Mouse (Mus musculus) heart, embryonic 11.5 days (tissue): ENCODE results near the gene Rcc2. TPM values are rescaled to one million over a fixed set of nuclear protein-coding genes. Genes with fewer than 3 reads are reported as not detected.
A peak's percentile ranks its signal among the peaks of the same experiment; 100 is the strongest.

Source experiments
- ATAC-seq: fragments of 200-750 bp; cut with Nextera tagmentation; replicated peaks from 2 replicates; pipeline ENCODE4 v1.8.0; 2017; ENCODE audit warnings: moderate library complexity; ENCODE audit not compliant: insufficient number of reproducible peaks, low FRiP score, low TSS enrichment
- H3K27ac ChIP-seq: fragments of 300-500 bp; sonication (generic); 2 replicates; pipeline ENCODE4 v1.5.1; 2014; ENCODE audit warnings: mild to moderate bottlenecking, low read depth, low read length
- H3K27me3 ChIP-seq: fragments of 300-500 bp; sonication (generic); 2 replicates; pipeline ENCODE4 v1.6.1; 2014; ENCODE audit warnings: mild to moderate bottlenecking, low read length, mixed read lengths; ENCODE audit not compliant: control insufficient read depth, insufficient read depth
- H3K36me3 ChIP-seq: fragments of 300-500 bp; sonication (generic); 2 replicates; pipeline ENCODE4 v1.6.1; 2014; ENCODE audit warnings: mild to moderate bottlenecking, low read length, moderate library complexity, mixed read lengths; ENCODE audit not compliant: control insufficient read depth, insufficient read depth
- H3K4me1 ChIP-seq: fragments of 300-500 bp; sonication (generic); 2 replicates; pipeline ENCODE4 v1.6.1; 2014; ENCODE audit warnings: low read length; ENCODE audit not compliant: control insufficient read depth, insufficient read depth
- H3K4me2 ChIP-seq: fragments of 300-500 bp; sonication (generic); 2 replicates; pipeline ENCODE4 v1.6.1; 2014; ENCODE audit warnings: mild to moderate bottlenecking, moderate library complexity
- H3K4me3 ChIP-seq: fragments of 300-500 bp; sonication (generic); 2 replicates; pipeline ENCODE4 v1.5.1; 2014; ENCODE audit warnings: low read depth, low read length
- H3K9ac ChIP-seq: fragments of 300-500 bp; sonication (generic); 2 replicates; pipeline ENCODE4 v1.6.1; 2014; ENCODE audit warnings: mild to moderate bottlenecking, low read depth, low read length, moderate library complexity
- H3K9me3 ChIP-seq: fragments of 300-500 bp; sonication (generic); replicated peaks from 2 replicates; pipeline ENCODE4 v1.6.1; 2016; ENCODE audit warnings: low read length; ENCODE audit not compliant: control insufficient read depth
- WGBS: fragments of 180-500 bp; shearing (Covaris S2); extraction: QIAGEN DNeasy Blood & Tissue Kit; methylation state at CpG from one replicate; pipeline ENCODE4 v1.1.7; 2014; ENCODE audit not compliant: insufficient replicate concordance; 5-methylcytosine and 5-hydroxymethylcytosine counted together
- polyA plus RNA-seq: library from polyadenylated mRNA; unstranded; fragments of >200 nt; fragmentation: Nextera tagmentation; extraction: Ambion mirVana; gene quantifications from 2 replicates; pipeline ENCODE4 v1.2.1, GENCODE M21; 2014

Rcc2 gene
- polyA plus RNA-seq, 1 experiment from 2014 or later, result 24.6 TPM

DNA sequence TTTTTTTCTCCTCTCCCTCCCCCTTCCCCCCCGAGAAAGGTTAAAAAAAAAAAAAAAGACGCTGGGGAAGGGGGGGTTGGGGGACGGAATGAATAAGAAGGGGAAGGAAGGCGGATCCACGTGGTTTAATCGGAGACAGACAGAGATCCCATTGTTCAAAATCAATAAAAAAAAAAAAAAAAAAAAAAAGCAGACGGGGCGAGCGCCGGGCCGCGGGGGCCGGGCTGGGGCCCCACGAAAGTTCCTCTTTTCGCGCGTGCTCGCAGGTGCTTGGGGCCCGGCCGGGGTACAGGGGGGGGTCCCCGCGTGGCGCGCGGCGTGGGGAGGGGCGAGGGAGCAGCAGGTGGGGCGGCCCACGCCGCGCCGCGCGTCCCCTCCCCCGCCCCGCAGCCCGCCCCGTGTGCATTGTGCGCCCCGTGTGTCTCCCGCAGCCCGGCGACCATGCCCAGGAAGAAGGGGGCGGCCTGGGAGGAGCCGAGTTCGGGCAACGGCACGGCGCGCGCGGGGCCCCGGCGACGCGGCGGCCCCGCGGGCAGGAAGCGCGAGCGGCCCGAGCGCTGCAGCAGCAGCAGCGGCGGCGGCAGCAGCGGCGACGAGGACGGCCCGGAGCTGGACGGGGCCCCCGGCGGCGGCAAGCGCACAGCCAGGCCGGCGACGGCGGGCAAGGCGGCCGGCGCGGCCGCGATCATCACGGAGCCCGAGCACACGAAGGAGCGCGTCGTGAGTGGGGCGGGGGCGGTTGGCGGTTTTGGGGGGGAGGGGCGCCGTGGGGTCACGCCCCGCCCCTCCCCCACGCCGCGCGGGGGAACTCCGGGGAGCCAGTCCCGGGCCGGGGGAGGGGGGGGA lies 1.6 kb downstream of the Rcc2 start:
- under 1% methylated on average over 61 of the region's 107 CpGs for WGBS
- 0 out of 2 replicates have a peak, but pooled peaks cover 4% of the 10 kb centered on the region for H3K36me3 ChIP-seq
- ATAC-seq, result no peak; the same call in 1 of the 2 replicates

DNA sequence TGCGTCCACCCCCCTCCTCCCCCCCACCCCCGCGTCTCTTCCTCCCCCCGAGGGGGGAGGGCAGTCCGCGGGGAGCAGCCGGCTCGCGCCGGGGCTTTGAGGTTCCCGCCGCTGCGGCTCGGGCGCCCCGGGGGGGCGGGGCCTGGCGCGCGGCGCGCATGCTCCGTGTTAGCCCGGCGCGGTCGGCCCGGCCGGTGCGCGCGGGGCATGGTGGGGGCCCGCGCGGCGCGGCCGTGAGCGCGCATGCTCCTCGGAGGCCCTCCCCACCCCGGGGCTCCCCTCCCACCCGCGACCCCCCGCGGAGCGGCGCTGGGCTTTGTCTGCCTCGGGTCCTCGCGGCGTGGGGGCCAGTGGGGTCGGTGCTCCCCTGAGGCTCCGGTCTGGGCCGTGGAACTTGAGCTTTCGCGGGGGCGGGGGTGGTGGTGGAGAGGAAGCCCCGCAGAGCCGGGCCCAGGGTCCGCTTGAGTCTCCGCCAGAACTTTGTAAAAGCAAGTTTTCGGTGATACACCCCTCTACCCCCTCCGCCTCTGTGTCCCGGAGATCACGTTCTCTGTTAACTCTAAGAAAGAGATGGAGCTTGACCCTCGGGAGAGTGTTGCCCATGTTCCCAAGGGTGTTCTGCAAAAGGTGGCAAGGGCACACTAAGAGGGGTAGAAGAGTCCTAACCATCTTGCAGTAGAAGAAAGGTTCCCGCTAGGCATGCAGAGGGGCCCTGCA lies 2.4 kb downstream of the Rcc2 start:
- Histone ChIP-seq H3K9me3 (no peaks in the 10 kb centered on the region), H3K4me2 (peak overlapping the region; percentile 75), H3K9ac (peak overlapping the region; percentile 96), H3K4me3 (peak overlapping the region; percentile 96), H3K4me1 (peaks cover 36% of the 10 kb centered on the region), H3K27ac (peak overlapping the region; percentile 98), H3K36me3 (0 out of 2 replicates have a peak, but pooled peaks cover 6% of the 10 kb centered on the region), H3K27me3 (peaks cover 15% of the 10 kb centered on the region)
- peak; percentile 85 for ATAC-seq
- 2% methylated on average over 28 of the region's 68 CpGs for WGBS

More for the DNA sequence above, 1.6 kb downstream of the Rcc2 start:
- Histone ChIP-seq H3K27ac (peak overlapping the region; percentile 98), H3K9ac (peak overlapping the region; percentile 96), H3K4me3 (peak overlapping the region; percentile 96), H3K27me3 (peaks cover 15% of the 10 kb centered on the region), H3K4me1 (peaks cover 31% of the 10 kb centered on the region), H3K4me2 (peak overlapping the region; percentile 75), H3K9me3 (no peaks in the 10 kb centered on the region)

DNA sequence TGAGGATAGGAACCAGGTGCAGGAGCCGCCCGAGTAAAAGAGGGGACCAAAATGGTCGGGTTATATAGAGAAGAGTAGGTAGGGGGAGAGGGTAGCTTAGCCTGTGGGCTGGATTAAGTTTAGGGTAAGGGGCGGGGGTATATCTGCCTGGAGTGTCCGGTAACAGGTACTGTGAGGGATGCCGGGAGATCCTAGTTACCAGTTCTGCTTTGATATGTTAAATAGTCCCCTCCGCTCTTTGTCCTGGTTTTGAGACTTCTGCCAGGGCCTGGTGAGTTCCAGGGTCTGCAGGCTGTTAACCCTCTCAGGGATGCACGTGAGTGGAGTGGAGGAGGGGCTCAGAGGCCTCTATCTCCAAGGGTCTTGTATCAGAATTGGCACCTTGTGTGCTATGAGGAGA lies 3.3 kb downstream of the Rcc2 start:
- Histone ChIP-seq H3K4me1 (peaks cover 40% of the 10 kb centered on the region), H3K36me3 (peaks cover 12% of the 10 kb centered on the region; the same call in 1 of the 2 replicates), H3K27me3 (peaks cover 12% of the 10 kb centered on the region), H3K9ac (peak overlapping the region; percentile 96), H3K4me3 (peak overlapping the region; percentile 96), H3K27ac (no peak overlapping the region; the same call in 1 of the 2 replicates), H3K9me3 (no peaks in the 10 kb centered on the region), H3K4me2 (peak overlapping the region; percentile 75)
- WGBS, result 32% methylated on average over 8 of the region's 8 CpGs
- no peak for ATAC-seq

DNA sequence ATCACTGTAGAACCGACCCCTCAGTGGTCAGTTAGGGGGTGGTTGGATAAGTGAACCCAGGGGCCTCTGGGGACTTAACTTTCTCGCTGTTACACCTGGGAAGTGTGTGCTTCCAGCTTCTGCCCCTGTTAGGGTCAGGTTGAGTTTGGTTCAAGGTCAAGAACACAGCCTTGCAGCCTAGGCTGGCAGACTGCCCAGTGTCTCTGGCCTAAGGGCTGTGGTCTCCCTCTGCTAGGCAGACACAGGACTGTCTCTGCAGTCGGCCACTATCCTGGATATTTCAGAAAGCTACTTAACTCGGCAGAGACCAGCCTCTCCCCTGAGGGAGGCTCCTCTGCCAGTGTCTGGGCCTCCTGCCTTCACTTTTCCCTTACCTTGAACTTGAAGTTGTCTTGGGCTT lies 3.8 kb downstream of the Rcc2 start:
- H3K4me2 ChIP-seq, result peak overlapping the region; percentile 75
- peaks cover 17% of the 10 kb centered on the region for H3K36me3 ChIP-seq

DNA sequence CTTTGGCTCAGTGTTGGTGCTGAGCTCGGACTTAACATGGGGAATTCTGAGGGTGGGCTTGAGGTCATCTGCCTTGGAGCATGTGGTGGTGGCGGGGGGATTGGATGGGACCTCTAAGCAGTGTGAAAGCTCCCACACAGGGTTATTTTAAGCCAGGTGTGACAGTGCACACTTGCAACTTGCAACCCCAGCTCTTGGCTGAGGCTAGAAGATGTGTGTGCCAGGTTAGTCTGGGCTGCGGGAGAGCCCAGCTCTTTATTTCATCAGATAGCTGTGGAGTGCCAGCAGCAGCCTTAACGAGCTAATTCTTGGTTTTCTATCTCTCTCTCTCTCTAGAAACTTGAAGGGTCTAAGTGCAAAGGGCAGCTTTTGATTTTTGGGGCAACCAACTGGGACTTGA lies 7.3 kb downstream of the Rcc2 start:
- Histone ChIP-seq H3K27ac (no peak overlapping the region), H3K9me3 (no peaks in the 10 kb centered on the region), H3K27me3 (no peaks in the 10 kb centered on the region), H3K36me3 (peaks cover 37% of the 10 kb centered on the region), H3K4me1 (peaks cover 29% of the 10 kb centered on the region), H3K4me2 (no peak overlapping the region), H3K9ac (peak overlapping the region; percentile 12; the same call in 1 of the 2 replicates), H3K4me3 (no peak overlapping the region)
- 78% methylated on average over 4 of the region's 4 CpGs for WGBS
- ATAC-seq, result no peak

More for the DNA sequence above, 3.8 kb downstream of the Rcc2 start:
- Histone ChIP-seq H3K9ac (peak overlapping the region; percentile 96), H3K4me3 (peak overlapping the region; percentile 96), H3K9me3 (no peaks in the 10 kb centered on the region), H3K27ac (0 out of 2 replicates have a peak overlapping the region, but pooled peaks have one; percentile 22), H3K27me3 (peaks cover 7% of the 10 kb centered on the region), H3K4me1 (peaks cover 40% of the 10 kb centered on the region)
- no peak for ATAC-seq
- WGBS, result 43% methylated on average over 4 of the region's 4 CpGs

DNA sequence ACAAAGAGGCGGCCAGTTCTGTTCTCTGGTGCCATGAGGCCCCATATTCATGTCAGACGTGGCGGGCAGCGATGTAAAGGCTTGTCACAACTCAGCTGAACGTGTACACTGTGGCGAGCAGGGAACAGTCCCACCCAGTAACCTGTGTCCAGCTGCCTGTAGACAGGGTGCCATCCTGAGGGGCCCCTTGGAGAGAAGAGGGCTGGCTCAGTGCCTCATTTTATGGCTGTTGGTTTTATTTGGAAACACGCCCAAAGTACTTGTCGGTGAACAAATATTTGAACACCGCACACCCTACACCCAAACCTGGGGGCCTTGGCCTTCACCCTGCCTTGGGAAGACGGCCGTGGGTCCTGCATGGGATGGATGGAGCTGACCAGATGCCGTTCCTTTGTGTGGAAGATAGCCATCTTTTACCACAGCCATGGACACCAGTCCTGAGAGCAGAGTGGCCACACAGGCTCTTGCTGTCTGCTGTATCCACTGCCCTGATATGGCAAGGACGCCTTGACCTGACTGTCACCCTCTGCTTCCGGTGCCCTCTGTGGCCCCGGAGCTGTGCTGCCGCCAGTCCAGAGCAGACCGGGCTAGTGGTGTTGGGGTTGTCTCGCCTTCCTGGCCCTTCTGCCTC lies 8.1 kb downstream of the Rcc2 start:
- 80% methylated on average over 18 of the region's 18 CpGs for WGBS
- no peak for ATAC-seq
- Histone ChIP-seq H3K4me3 (no peak overlapping the region), H3K9me3 (no peaks in the 10 kb centered on the region), H3K4me2 (no peak overlapping the region), H3K27ac (no peak overlapping the region), H3K4me1 (peaks cover 27% of the 10 kb centered on the region), H3K9ac (0 out of 2 replicates have a peak overlapping the region, but pooled peaks have one; percentile 12), H3K36me3 (peaks cover 37% of the 10 kb centered on the region), H3K27me3 (no peaks in the 10 kb centered on the region)

DNA sequence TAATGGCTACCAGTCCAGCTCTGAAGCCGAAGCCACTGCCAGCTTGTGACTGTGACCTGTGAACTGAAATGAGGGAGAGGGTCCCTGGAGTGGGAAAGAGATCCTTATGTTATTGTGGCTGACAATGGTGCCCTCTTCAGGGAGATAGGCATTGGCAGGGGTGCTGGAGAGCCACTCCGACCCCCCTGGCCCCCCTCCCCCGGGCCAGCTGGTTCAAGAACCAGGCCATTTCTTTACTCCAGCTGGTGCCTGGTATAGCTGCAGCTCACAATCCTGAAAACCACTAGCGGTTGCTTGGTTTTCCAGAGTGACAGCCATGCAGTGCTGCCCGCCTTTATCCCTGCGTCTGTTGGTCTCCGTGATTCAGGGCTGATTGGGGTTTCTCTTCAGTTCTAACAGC lies 8.8 kb downstream of the Rcc2 start:
- WGBS, result 86% methylated on average over 7 of the region's 7 CpGs
- Histone ChIP-seq H3K9me3 (no peaks in the 10 kb centered on the region), H3K9ac (0 out of 2 replicates have a peak overlapping the region, but pooled peaks have one; percentile 12), H3K4me1 (peaks cover 24% of the 10 kb centered on the region), H3K36me3 (peaks cover 37% of the 10 kb centered on the region), H3K4me2 (no peak overlapping the region), H3K27ac (no peak overlapping the region), H3K4me3 (no peak overlapping the region), H3K27me3 (no peaks in the 10 kb centered on the region)
- no peak for ATAC-seq

DNA sequence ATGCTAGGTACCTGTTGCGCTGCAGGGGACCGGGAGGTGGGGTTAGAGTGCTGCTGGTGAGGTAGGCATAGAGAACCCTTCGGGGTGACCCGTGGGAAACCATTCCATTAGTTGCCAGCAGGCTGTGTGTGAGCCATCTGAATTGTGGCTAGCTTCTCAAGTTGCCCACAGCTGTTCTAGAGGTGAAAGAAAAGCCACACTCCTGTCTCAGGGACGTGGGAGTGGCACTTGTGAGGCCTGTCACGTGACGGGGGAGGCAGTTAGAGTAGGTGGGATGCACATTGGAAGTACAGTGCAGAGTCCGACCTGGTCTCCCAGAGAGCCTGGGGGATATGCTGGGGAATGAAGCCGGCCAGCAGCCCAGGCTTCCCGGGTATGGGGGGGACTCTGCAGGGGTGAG lies 9.3 kb downstream of the Rcc2 start:
- peaks cover 41% of the 10 kb centered on the region for H3K36me3 ChIP-seq
- no peak overlapping the region for H3K27ac ChIP-seq
- no peak overlapping the region for H3K4me2 ChIP-seq
- H3K9ac ChIP-seq, result no peak overlapping the region
- no peaks in the 10 kb centered on the region for H3K9me3 ChIP-seq
- WGBS, result 85% methylated on average over 10 of the region's 10 CpGs
- peaks cover 24% of the 10 kb centered on the region for H3K4me1 ChIP-seq
- no peaks in the 10 kb centered on the region for H3K27me3 ChIP-seq
- no peak overlapping the region for H3K4me3 ChIP-seq
- ATAC-seq, result no peak
